Comparison of ENCODE assay signal across 20 mouse cellular contexts in the genomic region with DNA sequence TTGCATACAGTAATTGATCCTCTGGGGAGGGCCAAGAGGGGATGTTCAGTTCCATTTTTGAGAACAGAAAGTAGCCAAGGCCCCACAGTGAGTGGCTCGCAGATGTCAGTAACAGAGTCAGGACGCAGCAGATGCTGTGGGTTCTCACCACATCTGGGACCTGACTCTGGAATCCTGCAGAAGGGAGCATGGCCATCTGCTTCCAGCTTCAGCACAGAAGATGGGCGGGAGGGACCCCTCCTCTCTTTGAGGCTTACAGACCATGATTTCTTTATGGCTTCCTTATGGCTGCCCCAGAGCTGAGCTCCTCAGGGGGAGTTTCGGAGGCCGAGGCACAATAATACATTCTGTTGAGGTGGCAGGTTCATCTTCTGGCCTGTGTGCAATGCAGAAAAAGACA.
DNase-seq lines count a peak whose midpoint lies in the region; ATAC-seq and TF ChIP-seq lines count a peak whose summit lies in the region.
"Had no signal": no experiment of that assay in that cellular context is flagged by ENCODE, and none has a peak within 500 bp of the region (broad histone marks: within the 10 kb centered on the region; RNA-seq: fewer than 3 reads in every experiment).

No protein-coding gene starts in this region.

- no peak for TF ChIP-seq EP300 in CH12.LX (IDR thresholded peaks at IDR 0.05; ENCODE audit: low read length)
- TF ChIP-seq EP300 in stomach, postnatal 0 days (optimal IDR thresholded peaks at IDR 0.05) = no peak

- no peak for TF ChIP-seq RAD21 in CH12.LX (IDR thresholded peaks at IDR 0.05; ENCODE audit: low read depth, low read length)

- in situ Hi-C loops in CH12.LX (cut with MboI; ENCODE audit: low pct_ligation_motif_present, low pct_unique_long_range_greater_than_20kb, low sequenced_read_pairs) = no loop called here

- TF ChIP-seq POLR2A in CH12.LX (IDR thresholded peaks at IDR 0.05; ENCODE audit: low read depth, low read length) = no peak
- TF ChIP-seq POLR2A in limb, embryonic 14.5 days (IDR thresholded peaks at IDR 0.05; ENCODE audit: borderline replicate concordance, extremely low read depth, insufficient read depth, insufficient read length) = no peak

- no peak overlapping the region for H3K9ac ChIP-seq in forebrain, embryonic 12.5 days
- H3K9ac ChIP-seq in forebrain, postnatal 0 days = no peak overlapping the region
- H3K9ac ChIP-seq in CH12.LX (ENCODE audit: insufficient read depth, low read depth) = no peak overlapping the region
- no peak overlapping the region for H3K9ac ChIP-seq in embryonic facial prominence, embryonic 14.5 days (ENCODE audit: low read depth, low read length)
- no peak overlapping the region for H3K9ac ChIP-seq in limb, embryonic 14.5 days (ENCODE audit: low read depth, low read length, severe bottlenecking)
- no peak overlapping the region for H3K9ac ChIP-seq in stomach, postnatal 0 days (ENCODE audit: low read length)
- H3K9ac ChIP-seq: limb, embryonic 15.5 days; lung, embryonic 14.5 days; neural tube, embryonic 12.5 days had no signal

- H3K79me2 ChIP-seq in CH12.LX (replicated peaks; ENCODE audit: control insufficient read depth, extremely low read depth, insufficient read depth, poor library complexity, severe bottlenecking) = no peaks in the 10 kb centered on the region

- no peak for TF ChIP-seq CTCF in forebrain, postnatal 0 days (IDR thresholded peaks at IDR 0.05; ENCODE audit: low read depth)
- TF ChIP-seq CTCF in CH12.LX (conservative IDR thresholded peaks at IDR 0.05 in 1 of 2, IDR thresholded peaks at IDR 0.05 in 1 of 2; ENCODE audit: low read depth in 2 of 2, low read length in 2 of 2) = no peak
- no peak for TF ChIP-seq CTCF in stomach, postnatal 0 days (IDR thresholded peaks at IDR 0.05; ENCODE audit: low read depth)

- 0 out of 2 replicates have a peak, but pooled peaks cover 3% of the 10 kb centered on the region for H3K4me1 ChIP-seq in forebrain, embryonic 12.5 days
- H3K4me1 ChIP-seq in forebrain, postnatal 0 days (ENCODE audit: insufficient read depth) = 0 out of 2 replicates have a peak, but pooled peaks cover 3% of the 10 kb centered on the region
- peaks cover 0 to 3% of the 10 kb centered on the region in 2 experiments; a peak in 1 of 4 replicates for H3K4me1 ChIP-seq in CH12.LX (ENCODE audit: control insufficient read depth in 1 of 2, insufficient read depth in 2 of 2)
- H3K4me1 ChIP-seq in embryonic facial prominence, embryonic 14.5 days (ENCODE audit: control insufficient read depth, insufficient read depth, low read length) = 0 out of 2 replicates have a peak, but pooled peaks cover 6% of the 10 kb centered on the region
- H3K4me1 ChIP-seq in limb, embryonic 14.5 days (ENCODE audit: control insufficient read depth, insufficient read depth, low read length) = peaks cover 15% of the 10 kb centered on the region
- no peaks in the 10 kb centered on the region for H3K4me1 ChIP-seq in stomach, postnatal 0 days (replicated peaks; ENCODE audit: control insufficient read depth, insufficient read depth)

- no peaks in the 10 kb centered on the region for H3K27me3 ChIP-seq in forebrain, embryonic 12.5 days
- H3K27me3 ChIP-seq in forebrain, postnatal 0 days (ENCODE audit: insufficient read depth, low read length) = no peaks in the 10 kb centered on the region
- H3K27me3 ChIP-seq in CH12.LX (replicated peaks) = no peaks in the 10 kb centered on the region
- H3K27me3 ChIP-seq in embryonic facial prominence, embryonic 14.5 days (replicated peaks; ENCODE audit: control insufficient read depth, insufficient read depth, low read length) = no peaks in the 10 kb centered on the region
- no peaks in the 10 kb centered on the region for H3K27me3 ChIP-seq in limb, embryonic 14.5 days (ENCODE audit: control insufficient read depth, insufficient read depth, low read length)
- no peaks in the 10 kb centered on the region for H3K27me3 ChIP-seq in stomach, postnatal 0 days (ENCODE audit: control insufficient read depth, insufficient read depth, low read length)
- H3K27me3 ChIP-seq: limb, embryonic 15.5 days; neural tube, embryonic 12.5 days had no signal

- ATAC-seq in forebrain, embryonic 12.5 days (ENCODE audit: low FRiP score) = peak; percentile 46
- ATAC-seq in forebrain, postnatal 0 days = no peak; the same call in 1 of the 2 replicates
- peak; percentile 70 for ATAC-seq in embryonic facial prominence, embryonic 14.5 days (ENCODE audit: low read depth)
- no peak for ATAC-seq in limb, embryonic 14.5 days (ENCODE audit: low FRiP score, low read depth)
- no peak for ATAC-seq in stomach, postnatal 0 days (ENCODE audit: low FRiP score, low TSS enrichment)

- 62% methylated on average over 5 of the region's 5 CpGs for WGBS in forebrain, embryonic 12.5 days
- WGBS in forebrain, postnatal 0 days = 57% methylated on average over 5 of the region's 5 CpGs
- WGBS in embryonic facial prominence, embryonic 14.5 days = 45% methylated on average over 5 of the region's 5 CpGs
- WGBS in limb, embryonic 14.5 days = 23% methylated on average over 5 of the region's 5 CpGs
- WGBS in stomach, postnatal 0 days = 71% methylated on average over 5 of the region's 5 CpGs

- no peak for DNase-seq in forebrain, postnatal 0 days
- peak; percentile 6 for DNase-seq in CH12.LX (ENCODE audit: extremely low read depth)
- peak; percentile 71 for DNase-seq in embryonic facial prominence, embryonic 14.5 days (ENCODE audit: low spot score)
- DNase-seq in limb, embryonic 14.5 days (ENCODE audit: low spot score) = peak; percentile 42
- DNase-seq in adrenal gland, adult 18-20 months (ENCODE audit: low spot score in 2 of 2) = no peak
- no peak for DNase-seq in stomach, postnatal 0 days (ENCODE audit: low spot score)
- DNase-seq in spleen, postnatal 4 days (ENCODE audit: low spot score in 2 of 2) = no peak
- DNase-seq: cerebellum, adult 9-10 months; gastrocnemius, adult 2 months; heart, postnatal 36 days; kidney, adult 11 months; kidney, postnatal 36 days; layer of hippocampus, postnatal 36 days; lung, embryonic 14.5 days; retina, postnatal 1 day; thymus, postnatal 36 days had no signal

- no peaks in the 10 kb centered on the region for H3K9me3 ChIP-seq in forebrain, embryonic 12.5 days
- peaks cover 5% of the 10 kb centered on the region; the same call in 1 of the 2 replicates for H3K9me3 ChIP-seq in forebrain, postnatal 0 days (ENCODE audit: low read length)
- H3K9me3 ChIP-seq in CH12.LX (replicated peaks; ENCODE audit: low read length) = peaks cover 50% of the 10 kb centered on the region
- H3K9me3 ChIP-seq in embryonic facial prominence, embryonic 14.5 days (ENCODE audit: control insufficient read depth, low read length) = no peaks in the 10 kb centered on the region
- H3K9me3 ChIP-seq in limb, embryonic 14.5 days (ENCODE audit: control insufficient read depth, low read length) = no peaks in the 10 kb centered on the region
- H3K9me3 ChIP-seq in stomach, postnatal 0 days (ENCODE audit: control insufficient read depth, low read length) = no peaks in the 10 kb centered on the region
- H3K9me3 ChIP-seq: limb, embryonic 15.5 days; neural tube, embryonic 12.5 days had no signal

- H3K36me3 ChIP-seq in forebrain, embryonic 12.5 days (replicated peaks) = no peaks in the 10 kb centered on the region
- no peaks in the 10 kb centered on the region for H3K36me3 ChIP-seq in forebrain, postnatal 0 days (ENCODE audit: insufficient read depth)
- no peaks in the 10 kb centered on the region for H3K36me3 ChIP-seq in CH12.LX (replicated peaks in 1 of 2; ENCODE audit: control insufficient read depth in 1 of 2, insufficient read depth in 1 of 2, low read length in 1 of 2)
- no peaks in the 10 kb centered on the region for H3K36me3 ChIP-seq in embryonic facial prominence, embryonic 14.5 days (ENCODE audit: control insufficient read depth, insufficient read depth, low read length)
- no peaks in the 10 kb centered on the region for H3K36me3 ChIP-seq in limb, embryonic 14.5 days (ENCODE audit: control insufficient read depth, insufficient read depth, low read length)
- H3K36me3 ChIP-seq in stomach, postnatal 0 days (ENCODE audit: control insufficient read depth, insufficient read depth, low read length) = no peaks in the 10 kb centered on the region
- H3K36me3 ChIP-seq: limb, embryonic 15.5 days; neural tube, embryonic 12.5 days had no signal

- H3K4me3 ChIP-seq in forebrain, embryonic 12.5 days (replicated peaks) = no peak overlapping the region
- no peak overlapping the region for H3K4me3 ChIP-seq in forebrain, postnatal 0 days (ENCODE audit: low read depth, low read length)
- no peak overlapping the region for H3K4me3 ChIP-seq in CH12.LX (replicated peaks in 1 of 3; ENCODE audit: low read depth in 2 of 3, low read length in 2 of 3, poor library complexity in 1 of 3)
- no peak overlapping the region for H3K4me3 ChIP-seq in embryonic facial prominence, embryonic 14.5 days (ENCODE audit: low read depth, low read length)
- no peak overlapping the region for H3K4me3 ChIP-seq in limb, embryonic 14.5 days (replicated peaks; ENCODE audit: low read length)
- H3K4me3 ChIP-seq in stomach, postnatal 0 days (ENCODE audit: low read depth, low read length) = no peak overlapping the region
- H3K4me3 ChIP-seq: gastrocnemius, adult 2 months; limb, embryonic 15.5 days; neural tube, embryonic 12.5 days had no signal

- H3K4me2 ChIP-seq in forebrain, embryonic 12.5 days = no peak overlapping the region
- no peak overlapping the region for H3K4me2 ChIP-seq in forebrain, postnatal 0 days (ENCODE audit: low read depth)
- no peak overlapping the region for H3K4me2 ChIP-seq in CH12.LX (ENCODE audit: insufficient read depth, low read depth, poor library complexity, severe bottlenecking)
- no peak overlapping the region for H3K4me2 ChIP-seq in embryonic facial prominence, embryonic 14.5 days (ENCODE audit: low read depth, low read length)
- no peak overlapping the region for H3K4me2 ChIP-seq in limb, embryonic 14.5 days (replicated peaks; ENCODE audit: low read depth, low read length, severe bottlenecking)
- no peak overlapping the region for H3K4me2 ChIP-seq in stomach, postnatal 0 days (replicated peaks; ENCODE audit: low read depth)
- H3K4me2 ChIP-seq: heart, embryonic 11.5 days; limb, embryonic 15.5 days; lung, embryonic 14.5 days; neural tube, embryonic 12.5 days had no signal

- dilution Hi-C loops in CH12.LX (cut with MboI; ENCODE audit: extremely low pct_ligation_motif_present, extremely low pct_unique_long_range_greater_than_20kb, low sequenced_read_pairs) = no loop called here

- H3K27ac ChIP-seq in forebrain, embryonic 12.5 days = no peak overlapping the region
- H3K27ac ChIP-seq in forebrain, postnatal 0 days (ENCODE audit: low read depth, low read length) = no peak overlapping the region
- no peak overlapping the region for H3K27ac ChIP-seq in CH12.LX (ENCODE audit: insufficient read depth, low read depth)
- no peak overlapping the region for H3K27ac ChIP-seq in embryonic facial prominence, embryonic 14.5 days (replicated peaks; ENCODE audit: low read depth, low read length)
- H3K27ac ChIP-seq in limb, embryonic 14.5 days (replicated peaks; ENCODE audit: low read depth, low read length) = no peak overlapping the region
- no peak overlapping the region for H3K27ac ChIP-seq in stomach, postnatal 0 days (replicated peaks)
- H3K27ac ChIP-seq: gastrocnemius, adult 2 months; limb, embryonic 15.5 days; neural tube, embryonic 12.5 days had no signal

TF ChIP-seq in CH12.LX, 34 proteins besides CTCF, POLR2A, EP300 and RAD21 (continues in another document):
- TF ChIP-seq ELF1 (IDR thresholded peaks at IDR 0.05; ENCODE audit: low read depth, low read length) (no peak), ZMIZ1 (IDR thresholded peaks at IDR 0.05; ENCODE audit: low read depth, low read length) (no peak), SMC3 (IDR thresholded peaks at IDR 0.05; ENCODE audit: low read depth, low read length) (no peak)

Comparison
In these comparisons a context has a peak if more than half of its experiments do, and no peak if none do; other contexts are left out.
1. ATAC-seq: peak in forebrain, embryonic 12.5 days (single experiment) and embryonic facial prominence, embryonic 14.5 days (single experiment); none in forebrain, postnatal 0 days (single experiment), limb, embryonic 14.5 days (single experiment) and stomach, postnatal 0 days (single experiment).
2. DNase-seq: peak in CH12.LX (single experiment), embryonic facial prominence, embryonic 14.5 days (single experiment) and limb, embryonic 14.5 days (single experiment); none in forebrain, postnatal 0 days (single experiment), adrenal gland, adult 18-20 months (0 of 2), stomach, postnatal 0 days (single experiment) and spleen, postnatal 4 days (0 of 2).